Mouse (Mus musculus): ENCODE results near the gene Foxd4. TPM values are rescaled to one million over a fixed set of nuclear protein-coding genes. Genes with fewer than 3 reads are reported as not detected.

The Foxd4 gene
- polyA plus RNA-seq, 1 experiment from 2014 or later: not detected

- Histone ChIP-seq H3K36me3 (no peaks in the 10 kb centered on the region), H3K27ac (peak within 1 kb of the TSS; percentile 93), H3K4me3 (peak within 1 kb of the TSS; percentile 76), H3K9me3 (no peaks in the 10 kb centered on the region), H3K27me3 (ENCODE audit: insufficient read depth, poor library complexity, severe bottlenecking) (peaks cover 20% of the 10 kb centered on the region), H3K4me1 (peaks cover 25% of the 10 kb centered on the region)
- DNase-seq (ENCODE audit: low spot score): peak; percentile 82
- WGBS: 2% methylated on average over 37 of the region's 39 CpGs
These were observed 39.2 kb downstream of the Foxd4 start, which contains the start of gene Pgm5 for GRCm38 (mm10) chr19:24861612-24862451. Gene Pgm5 (minus strand): TSS chr19:24861855.

GRCm38 (mm10) chr19:24861276-24861611, 39.8 kb downstream of the Foxd4 start:
- WGBS: 13% methylated on average over 13 of the region's 13 CpGs
- Histone ChIP-seq H3K36me3 (no peaks in the 10 kb centered on the region), H3K4me3 (peak overlapping the region; percentile 76), H3K4me1 (peaks cover 25% of the 10 kb centered on the region), H3K27ac (peak overlapping the region; percentile 93), H3K9me3 (no peaks in the 10 kb centered on the region), H3K27me3 (ENCODE audit: insufficient read depth, poor library complexity, severe bottlenecking) (peaks cover 20% of the 10 kb centered on the region)
- no peak for DNase-seq (ENCODE audit: low spot score)

DNA sequence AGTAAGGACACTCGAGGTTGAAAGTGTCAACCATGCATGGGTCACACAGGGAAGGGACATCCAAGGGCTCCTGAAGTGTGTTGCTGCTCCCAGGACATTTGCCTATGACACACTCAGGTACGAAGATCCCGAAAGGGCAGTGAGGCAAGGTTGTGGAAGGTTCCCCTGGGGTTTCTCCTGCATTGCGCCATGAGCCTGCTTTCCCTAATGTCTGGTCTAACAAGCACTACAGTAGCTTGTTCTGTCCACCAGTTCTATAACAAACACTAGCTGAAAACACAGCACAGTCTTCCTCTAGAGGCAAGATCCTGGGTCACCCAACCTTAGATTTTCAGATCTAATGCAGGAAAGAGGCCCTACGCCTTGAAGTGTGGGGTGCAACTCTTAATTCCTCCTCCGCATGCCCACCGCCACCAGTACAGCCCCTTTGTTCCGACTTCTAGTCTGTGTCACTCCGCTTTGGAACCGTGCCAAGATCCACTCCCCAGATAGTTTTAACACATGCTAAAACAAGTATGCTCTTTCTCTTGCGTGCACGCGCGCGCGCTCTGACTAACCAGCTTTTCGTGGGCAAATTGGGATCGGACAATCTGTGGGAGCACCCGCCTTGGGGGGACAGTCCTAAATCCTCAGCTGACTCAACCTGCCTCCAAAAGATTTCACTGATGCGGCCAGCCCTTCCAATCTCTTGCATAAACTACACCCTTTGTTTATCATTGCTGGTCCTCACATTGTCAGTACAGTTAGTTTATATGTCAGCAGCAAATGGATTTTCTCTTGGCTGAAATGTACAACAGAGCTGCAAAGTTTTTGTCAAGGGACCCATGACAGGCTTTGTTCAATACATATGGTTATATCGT, 49.3 kb downstream of the Foxd4 start:
- peaks cover 51% of the 10 kb centered on the region for H3K4me1 ChIP-seq
- 85% methylated on average over 21 of the region's 21 CpGs for WGBS
- no peak overlapping the region for H3K4me3 ChIP-seq
- no peaks in the 10 kb centered on the region for H3K9me3 ChIP-seq
- H3K27ac ChIP-seq: peak overlapping the region; percentile 63; the same call in 1 of the 2 replicates
- H3K36me3 ChIP-seq: peaks cover 4% of the 10 kb centered on the region; the same call in 1 of the 2 replicates
- no peaks in the 10 kb centered on the region for H3K27me3 ChIP-seq (ENCODE audit: insufficient read depth, poor library complexity, severe bottlenecking)
- DNase-seq (ENCODE audit: low spot score): no peak

Small RNAs within 50 kb of the gene (microRNA-seq; reads per million reads assigned to microRNA genes)
- not detected for gene Mir3084-1

Other genes starting within 250 kb of the Foxd4 start
- 2.7 and 3.1 TPM in 2 replicates for gene Tmem252, start 227.2 kb downstream of the Foxd4 start, polyA plus RNA-seq (2016; fragmentation: Nextera tagmentation; extraction: Ambion mirVana)
- 3.2 and 3.6 TPM in 2 replicates for gene Pgm5, start 39.3 kb downstream of the Foxd4 start, polyA plus RNA-seq (2016; fragmentation: Nextera tagmentation; extraction: Ambion mirVana)
- 595 and 755 TPM in 2 replicates for gene Gm10053, start 25.5 kb downstream of the Foxd4 start, polyA plus RNA-seq (2016; fragmentation: Nextera tagmentation; extraction: Ambion mirVana)
- 18.4 and 19.6 TPM in 2 replicates for gene Cbwd1, start 60.4 kb upstream of the Foxd4 start, polyA plus RNA-seq (2016; fragmentation: Nextera tagmentation; extraction: Ambion mirVana)
- gene Dock8, start 98.3 kb upstream of the Foxd4 start, polyA plus RNA-seq (2016; fragmentation: Nextera tagmentation; extraction: Ambion mirVana): 1.6 and 3.3 TPM in 2 replicates

All from heart, embryonic 10.5 days (tissue).